Mouse (Mus musculus): ENCODE results near the gene Snx7.

DNA sequence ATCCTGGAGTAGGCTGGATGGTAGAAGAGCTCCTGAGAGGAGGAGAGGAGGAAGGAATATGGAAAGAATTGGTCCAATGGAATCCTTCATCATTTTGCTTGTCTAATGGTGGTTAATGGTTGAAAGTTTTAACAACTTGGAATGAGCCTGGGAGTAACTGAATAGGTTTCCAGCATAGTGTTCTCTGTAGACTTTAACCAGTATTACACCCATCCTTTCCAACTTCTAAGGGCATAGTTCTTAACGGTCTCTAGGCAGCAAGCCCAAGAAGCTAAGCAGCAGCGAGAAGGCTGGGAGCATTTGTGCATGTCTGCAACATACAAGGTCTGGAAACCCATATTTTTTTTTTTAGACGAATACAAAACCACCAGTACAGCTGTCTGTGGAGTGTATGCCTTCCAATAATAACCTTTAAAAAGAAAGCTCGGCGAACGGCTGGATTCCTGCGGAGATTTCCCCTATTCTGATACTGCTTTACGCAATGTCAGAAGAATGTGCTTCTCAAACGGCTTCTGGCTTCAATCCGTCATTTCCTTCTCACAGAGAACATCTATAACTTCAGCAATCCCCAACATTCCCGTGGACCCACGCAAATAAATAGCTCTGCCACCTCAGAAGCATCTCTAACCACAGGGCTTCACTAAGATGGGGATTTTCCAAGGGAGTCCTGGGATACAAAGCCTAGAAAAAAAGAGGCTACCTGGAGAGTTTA lies 1.9 kb downstream of the Snx7 start:
- TF ChIP-seq CTCF (IDR thresholded peaks at IDR 0.05; ENCODE audit: extremely low read depth, insufficient read depth, insufficient read length, insufficient replicate concordance), result no peak
- no peak for TF ChIP-seq POLR2A (IDR thresholded peaks at IDR 0.05; ENCODE audit: low read depth, low read length)
